In genomic region chr17:74711627-74712026, GRCm38 (mm10) we compare ENCODE assay signal across 20 mouse cellular contexts. TPM values are rescaled to one million over a fixed set of nuclear protein-coding genes. Genes with fewer than 3 reads are reported as not detected.
DNase-seq lines count a peak whose midpoint lies in the region; ATAC-seq lines count a peak whose summit lies in the region.
"Had no signal": no experiment of that assay in that cellular context is flagged by ENCODE, and none has a peak within 500 bp of the region (broad histone marks: within the 10 kb centered on the region; RNA-seq: fewer than 3 reads in every experiment).

No protein-coding gene starts in this region.

- no peak for ATAC-seq in embryonic facial prominence, embryonic 14.5 days (ENCODE audit: low read depth)
- peak; percentile 59 for ATAC-seq in liver, embryonic 12.5 days
- ATAC-seq in megakaryocyte progenitor cell, adult 5-6 weeks (replicated peaks; ENCODE audit: poor library complexity), result peak; percentile 63
- ATAC-seq: activated CD4-positive, CD25-positive, alpha-beta regulatory T cell, adult 4 months had no signal

- H3K4me2 ChIP-seq in embryonic facial prominence, embryonic 14.5 days (ENCODE audit: low read depth, low read length), result no peak overlapping the region
- no peak overlapping the region for H3K4me2 ChIP-seq in liver, embryonic 12.5 days
- H3K4me2 ChIP-seq: heart, embryonic 15.5 days; lung, embryonic 14.5 days; midbrain, embryonic 12.5 days; neural tube, embryonic 13.5 days had no signal

- H3K9ac ChIP-seq in embryonic facial prominence, embryonic 14.5 days (ENCODE audit: low read depth, low read length), result no peak overlapping the region
- no peak overlapping the region for H3K9ac ChIP-seq in liver, embryonic 12.5 days
- H3K9ac ChIP-seq: heart, embryonic 15.5 days; lung, embryonic 14.5 days; midbrain, embryonic 12.5 days; neural tube, embryonic 13.5 days had no signal

- intact Hi-C loops in heart, postnatal 25 days (cut with DNase I), result no loop called here

- no peaks in the 10 kb centered on the region for H3K9me3 ChIP-seq in embryonic facial prominence, embryonic 14.5 days (ENCODE audit: control insufficient read depth, low read length)
- no peaks in the 10 kb centered on the region for H3K9me3 ChIP-seq in embryonic facial prominence, embryonic 10.5 days
- no peaks in the 10 kb centered on the region for H3K9me3 ChIP-seq in liver, embryonic 12.5 days (replicated peaks)
- H3K9me3 ChIP-seq: heart, embryonic 15.5 days; midbrain, embryonic 12.5 days; neural tube, embryonic 13.5 days had no signal

- no peak overlapping the region for H3K27ac ChIP-seq in embryonic facial prominence, embryonic 14.5 days (replicated peaks; ENCODE audit: low read depth, low read length)
- H3K27ac ChIP-seq in embryonic facial prominence, embryonic 10.5 days (replicated peaks), result no peak overlapping the region
- H3K27ac ChIP-seq in liver, embryonic 12.5 days, result no peak overlapping the region
- H3K27ac ChIP-seq: heart, embryonic 15.5 days; left cerebral cortex, adult 2 months; midbrain, embryonic 12.5 days; neural tube, embryonic 13.5 days had no signal

- H3K4me1 ChIP-seq in embryonic facial prominence, embryonic 14.5 days (ENCODE audit: control insufficient read depth, insufficient read depth, low read length), result no peaks in the 10 kb centered on the region
- no peaks in the 10 kb centered on the region for H3K4me1 ChIP-seq in embryonic facial prominence, embryonic 10.5 days
- peaks cover 19% of the 10 kb centered on the region for H3K4me1 ChIP-seq in liver, embryonic 12.5 days
- H3K4me1 ChIP-seq: heart, embryonic 15.5 days; midbrain, embryonic 12.5 days; neural tube, embryonic 13.5 days had no signal

- DNase-seq in embryonic facial prominence, embryonic 14.5 days (ENCODE audit: low spot score), result peak; percentile 22
- DNase-seq in embryonic facial prominence, embryonic 10.5 days (ENCODE audit: low spot score), result no peak
- peak; percentile 23 for DNase-seq in brain, adult 2 months (ENCODE audit: low read depth, low spot score)
- DNase-seq in layer of hippocampus, postnatal 10 days (ENCODE audit: low spot score in 2 of 2), result no peak
- no peak for DNase-seq in cerebellum, postnatal 14 days
- no peak for DNase-seq in heart, postnatal 25 days (ENCODE audit: low spot score)
- DNase-seq: adrenal gland, postnatal 36 days; cerebellum, adult 9-11 months; gastrocnemius, postnatal 25 days; kidney, adult 8-10 months; kidney, postnatal 14 days; left cerebral cortex, postnatal 4 days; lung, embryonic 14.5 days had no signal

- 73% methylated on average over 8 of the region's 8 CpGs for WGBS in embryonic facial prominence, embryonic 14.5 days
- 90% methylated on average over 8 of the region's 8 CpGs for WGBS in embryonic facial prominence, embryonic 10.5 days
- WGBS in liver, embryonic 12.5 days (ENCODE audit: insufficient replicate concordance), result 31% methylated on average over 8 of the region's 8 CpGs

- H3K27me3 ChIP-seq in embryonic facial prominence, embryonic 14.5 days (replicated peaks; ENCODE audit: control insufficient read depth, insufficient read depth, low read length), result no peaks in the 10 kb centered on the region
- no peaks in the 10 kb centered on the region for H3K27me3 ChIP-seq in embryonic facial prominence, embryonic 10.5 days (replicated peaks; ENCODE audit: low read depth, poor library complexity, severe bottlenecking)
- peaks cover 6% of the 10 kb centered on the region for H3K27me3 ChIP-seq in liver, embryonic 12.5 days (replicated peaks)
- H3K27me3 ChIP-seq: heart, embryonic 15.5 days had no signal

- H3K36me3 ChIP-seq in embryonic facial prominence, embryonic 14.5 days (ENCODE audit: control insufficient read depth, insufficient read depth, low read length), result no peaks in the 10 kb centered on the region
- no peaks in the 10 kb centered on the region for H3K36me3 ChIP-seq in embryonic facial prominence, embryonic 10.5 days (replicated peaks)
- no peaks in the 10 kb centered on the region for H3K36me3 ChIP-seq in liver, embryonic 12.5 days
- H3K36me3 ChIP-seq: heart, embryonic 15.5 days; midbrain, embryonic 12.5 days; neural tube, embryonic 13.5 days had no signal

- H3K4me3 ChIP-seq in embryonic facial prominence, embryonic 14.5 days (ENCODE audit: low read depth, low read length), result no peak overlapping the region
- H3K4me3 ChIP-seq in embryonic facial prominence, embryonic 10.5 days, result no peak overlapping the region
- no peak overlapping the region for H3K4me3 ChIP-seq in liver, embryonic 12.5 days
- H3K4me3 ChIP-seq: heart, embryonic 15.5 days; left cerebral cortex, adult 2 months; midbrain, embryonic 12.5 days; neural tube, embryonic 13.5 days had no signal

RNA-seq across cellular contexts. Expression of gene Ttc27, which starts 5.9 kb away (rescaled TPM):
- polyA plus RNA-seq in embryonic facial prominence, embryonic 14.5 days (2014; fragmentation: Nextera tagmentation; extraction: Ambion mirVana), result 21.2 and 23.5 TPM in 2 replicates
- polyA plus RNA-seq in embryonic facial prominence, embryonic 10.5 days (2016; fragmentation: Nextera tagmentation; extraction: Ambion mirVana), result 28.8 and 29.1 TPM in 2 replicates
- 21.8 and 25.9 TPM in 2 replicates for polyA plus RNA-seq in liver, embryonic 12.5 days (2016; fragmentation: Nextera tagmentation; extraction: Ambion mirVana)
- 36.0 and 37.9 TPM in 2 replicates for total RNA-seq in megakaryocyte progenitor cell, adult 5-6 weeks (2015)
- 48.9 and 72.8 TPM in 2 replicates for total RNA-seq in megakaryocyte progenitor cell, adult 5-6 weeks (2017)
- total RNA-seq in layer of hippocampus, postnatal 10 days (2021), result 10 to 100 TPM; 23.9 to 24.9 TPM
- total RNA-seq in heart, postnatal 25 days (2021), result 10 to 100 TPM; 13.6 to 15.7 TPM

Comparison
In these comparisons a context has a peak if more than half of its experiments do, and no peak if none do; other contexts are left out.
1. DNase-seq: peak in embryonic facial prominence, embryonic 14.5 days (single experiment) and brain, adult 2 months (single experiment); none in embryonic facial prominence, embryonic 10.5 days (single experiment), layer of hippocampus, postnatal 10 days (0 of 2), cerebellum, postnatal 14 days (0 of 2) and heart, postnatal 25 days (single experiment).